Mouse (Mus musculus): ENCODE measurements at regions not wholly inside any gene's neighbourhood (a gene's known extent, or its start where the extent isn't known, plus 50 kb on each side); places are given as distances from the start of the nearest gene placed in this dataset.

DNA sequence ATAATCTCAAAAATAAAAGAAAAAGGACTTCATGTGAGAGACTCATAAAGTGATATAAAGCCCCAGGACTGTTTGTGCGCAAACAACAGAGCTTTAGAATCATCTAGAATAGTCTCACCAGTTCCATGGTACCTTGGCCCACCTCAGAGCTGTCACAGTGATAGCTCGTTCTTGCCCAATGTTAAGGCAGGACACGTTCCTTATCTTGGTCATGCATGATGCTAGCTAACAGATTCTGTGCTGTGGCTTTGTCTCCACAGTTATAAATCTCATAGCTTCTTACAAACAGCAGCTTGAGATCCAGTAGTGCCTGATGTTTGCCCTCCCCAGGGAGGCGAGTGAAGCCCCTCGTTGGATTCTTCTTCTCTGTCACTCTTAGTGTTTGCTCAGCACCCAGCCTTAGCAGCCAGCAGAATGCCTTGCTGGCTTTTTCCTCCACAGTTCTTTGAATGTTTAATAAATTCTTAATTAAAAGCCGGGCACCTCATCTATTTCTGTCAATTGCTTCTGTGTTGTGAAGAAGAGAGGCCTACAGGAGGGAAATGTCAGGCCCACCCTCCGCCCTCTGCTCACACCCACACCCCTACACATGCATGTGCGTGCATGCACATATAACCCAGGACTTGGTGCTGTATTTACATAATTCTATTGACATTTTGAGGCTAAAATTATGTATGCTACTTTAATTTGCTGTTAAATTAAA is 515.6 kb upstream of the Fam160b2 start:
- TF ChIP-seq POLR2A (IDR thresholded peaks at IDR 0.05; ENCODE audit: borderline replicate concordance, extremely low read depth, insufficient read depth, insufficient read length, poor library complexity, severe bottlenecking) = no peak
- no peak for TF ChIP-seq CTCF (IDR thresholded peaks at IDR 0.05; ENCODE audit: borderline replicate concordance, extremely low read depth, insufficient read depth, insufficient read length)

Data from brain, embryonic 14.5 days (tissue).